Comparison of ENCODE assay signal across 8 mouse cellular contexts in the genomic region with DNA sequence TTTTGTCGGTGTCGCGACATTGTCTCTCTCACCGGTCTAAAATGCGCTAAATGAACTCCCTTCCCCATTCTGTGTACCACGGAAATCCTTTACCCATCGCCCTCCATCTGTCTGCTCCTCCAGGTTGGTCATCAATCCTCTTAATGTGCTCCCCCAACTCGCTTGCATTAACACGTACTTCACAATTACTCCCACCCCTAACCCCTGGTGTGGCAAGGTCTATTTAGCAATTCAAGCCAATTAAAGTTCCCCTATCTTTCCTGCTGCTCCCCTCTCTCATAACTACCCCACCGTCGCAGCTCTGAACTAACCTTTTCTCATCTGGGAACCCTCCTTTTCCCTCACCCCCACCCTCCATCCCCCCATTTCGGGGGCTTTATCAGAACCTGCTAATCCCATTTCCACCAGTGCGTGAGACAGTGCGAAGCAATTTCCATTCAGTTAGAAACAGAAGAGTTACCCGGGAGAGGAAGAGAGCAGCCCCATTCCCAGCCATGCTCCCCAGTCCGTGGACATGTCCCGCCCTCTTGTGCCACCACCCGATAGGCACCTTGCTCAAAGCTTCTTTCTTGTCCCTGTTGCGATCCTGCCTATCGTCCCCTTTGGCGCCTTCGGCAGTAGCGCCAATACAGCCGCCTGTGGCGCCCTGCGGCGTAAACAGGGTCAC. TPM values are rescaled to one million over a fixed set of nuclear protein-coding genes. Genes with fewer than 3 reads are reported as not detected.
A peak's percentile ranks its signal among the peaks of the same experiment; 100 is the strongest.
DNase-seq lines count a peak whose midpoint lies in the region; ATAC-seq and TF ChIP-seq lines count a peak whose summit lies in the region.

No protein-coding gene starts in this region.

- H3K4me1 ChIP-seq in embryonic facial prominence, embryonic 11.5 days (ENCODE audit: control insufficient read depth, insufficient read depth, low read length) = no peaks in the 10 kb centered on the region
- H3K4me1 ChIP-seq in hindbrain, embryonic 15.5 days (replicated peaks) = no peaks in the 10 kb centered on the region
- no peaks in the 10 kb centered on the region for H3K4me1 ChIP-seq in midbrain, embryonic 14.5 days (ENCODE audit: control insufficient read depth, insufficient read depth, low read length)

- peak overlapping the region; percentile 84 for H3K4me3 ChIP-seq in layer of hippocampus, adult 2 months
- peak overlapping the region; percentile 50 for H3K4me3 ChIP-seq in embryonic facial prominence, embryonic 11.5 days (ENCODE audit: low read depth, low read length)
- peak overlapping the region; percentile 52 for H3K4me3 ChIP-seq in hindbrain, embryonic 15.5 days
- peak overlapping the region; percentile 48 for H3K4me3 ChIP-seq in midbrain, embryonic 14.5 days (replicated peaks; ENCODE audit: low read depth, low read length)

- peak overlapping the region; percentile 61 for H3K9ac ChIP-seq in embryonic facial prominence, embryonic 11.5 days (replicated peaks; ENCODE audit: low read length)
- H3K9ac ChIP-seq in hindbrain, embryonic 15.5 days = peak overlapping the region; percentile 49
- peak overlapping the region; percentile 52 for H3K9ac ChIP-seq in midbrain, embryonic 14.5 days (replicated peaks; ENCODE audit: low read length)

- H3K27ac ChIP-seq in layer of hippocampus, adult 2 months = peak overlapping the region; percentile 82
- H3K27ac ChIP-seq in embryonic facial prominence, embryonic 11.5 days (replicated peaks; ENCODE audit: low read depth, low read length) = peak overlapping the region; percentile 59; the same call in 1 of the 2 replicates
- peak overlapping the region; percentile 85 for H3K27ac ChIP-seq in hindbrain, embryonic 15.5 days (replicated peaks)
- peak overlapping the region; percentile 85 for H3K27ac ChIP-seq in midbrain, embryonic 14.5 days (replicated peaks; ENCODE audit: low read depth, low read length)

- DNase-seq in layer of hippocampus, adult 2 months (ENCODE audit: low spot score in 2 of 2) = no peak
- DNase-seq in layer of hippocampus, adult 9-10 months (ENCODE audit: low spot score) = no peak
- no peak for DNase-seq in embryonic facial prominence, embryonic 11.5 days (ENCODE audit: low spot score)
- DNase-seq in midbrain, embryonic 14.5 days = no peak
- DNase-seq in urinary bladder, postnatal 4 days (ENCODE audit: low spot score in 2 of 2) = no peak
- DNase-seq in spleen, postnatal 10 days (ENCODE audit: low spot score in 2 of 2) = no peak
- DNase-seq in embryo, embryonic 10.5 days (ENCODE audit: low spot score) = no peak

- ATAC-seq in embryonic facial prominence, embryonic 11.5 days (replicated peaks; ENCODE audit: insufficient number of reproducible peaks, low FRiP score, low TSS enrichment, low read depth) = peak; percentile 79
- ATAC-seq in hindbrain, embryonic 15.5 days (ENCODE audit: low FRiP score, low read depth) = peak; percentile 89
- ATAC-seq in midbrain, embryonic 14.5 days (ENCODE audit: low FRiP score, low TSS enrichment) = peak; percentile 80

- 19% methylated on average over 27 of the region's 27 CpGs for WGBS in embryonic facial prominence, embryonic 11.5 days
- 23% methylated on average over 27 of the region's 27 CpGs for WGBS in hindbrain, embryonic 15.5 days
- WGBS in midbrain, embryonic 14.5 days = 17% methylated on average over 27 of the region's 27 CpGs

- no peaks in the 10 kb centered on the region for H3K27me3 ChIP-seq in embryonic facial prominence, embryonic 11.5 days (ENCODE audit: control insufficient read depth, insufficient read depth, low read length)
- no peaks in the 10 kb centered on the region for H3K27me3 ChIP-seq in hindbrain, embryonic 15.5 days
- H3K27me3 ChIP-seq in midbrain, embryonic 14.5 days (ENCODE audit: control insufficient read depth, insufficient read depth, low read length) = no peaks in the 10 kb centered on the region

- peak overlapping the region; percentile 41 for H3K4me2 ChIP-seq in embryonic facial prominence, embryonic 11.5 days (ENCODE audit: low read depth, low read length)
- peak overlapping the region; percentile 58 for H3K4me2 ChIP-seq in hindbrain, embryonic 15.5 days
- H3K4me2 ChIP-seq in midbrain, embryonic 14.5 days (ENCODE audit: low read length) = peak overlapping the region; percentile 59

- no peaks in the 10 kb centered on the region for H3K9me3 ChIP-seq in embryonic facial prominence, embryonic 11.5 days (replicated peaks; ENCODE audit: control insufficient read depth, low read length)
- H3K9me3 ChIP-seq in hindbrain, embryonic 15.5 days = no peaks in the 10 kb centered on the region
- no peaks in the 10 kb centered on the region for H3K9me3 ChIP-seq in midbrain, embryonic 14.5 days (ENCODE audit: control insufficient read depth, low read length)

- TF ChIP-seq CTCF in layer of hippocampus, adult 2 months (conservative IDR thresholded peaks at IDR 0.05) = no peak

- H3K36me3 ChIP-seq in embryonic facial prominence, embryonic 11.5 days (replicated peaks; ENCODE audit: control insufficient read depth, insufficient read depth, low read depth, low read length) = no peaks in the 10 kb centered on the region
- 0 out of 2 replicates have a peak, but pooled peaks cover 3% of the 10 kb centered on the region for H3K36me3 ChIP-seq in hindbrain, embryonic 15.5 days
- H3K36me3 ChIP-seq in midbrain, embryonic 14.5 days (ENCODE audit: control insufficient read depth, insufficient read depth, low read length) = no peaks in the 10 kb centered on the region

RNA-seq across cellular contexts. Expression of a gene that starts 0.5 kb away (rescaled TPM):
- 10 to 100 TPM; 18.9 to 20.5 TPM for total RNA-seq in layer of hippocampus, adult 2 months (2021)
- 18.5 and 18.9 TPM in 2 replicates for polyA plus RNA-seq in embryonic facial prominence, embryonic 11.5 days (2014; fragmentation: Nextera tagmentation; extraction: Ambion mirVana)
- polyA plus RNA-seq in hindbrain, embryonic 15.5 days (2015; fragmentation: Nextera tagmentation; extraction: Ambion mirVana) = 27.2 and 29.7 TPM in 2 replicates
- polyA plus RNA-seq in midbrain, embryonic 14.5 days (2014; fragmentation: Nextera tagmentation; extraction: Ambion mirVana) = 26.6 and 28.8 TPM in 2 replicates

RNA-seq across cellular contexts. Expression of a gene that starts 16.9 kb away (rescaled TPM):
- total RNA-seq in layer of hippocampus, adult 2 months (2021) = 10 to 100 TPM; 13.5 to 15.2 TPM
- 14.9 and 19.7 TPM in 2 replicates for polyA plus RNA-seq in embryonic facial prominence, embryonic 11.5 days (2014; fragmentation: Nextera tagmentation; extraction: Ambion mirVana)
- polyA plus RNA-seq in hindbrain, embryonic 15.5 days (2015; fragmentation: Nextera tagmentation; extraction: Ambion mirVana) = 21.5 and 22.6 TPM in 2 replicates
- polyA plus RNA-seq in midbrain, embryonic 14.5 days (2014; fragmentation: Nextera tagmentation; extraction: Ambion mirVana) = 27.1 and 29.4 TPM in 2 replicates

RNA-seq across cellular contexts. Expression of a gene that starts 24.5 kb away (rescaled TPM):
- total RNA-seq in layer of hippocampus, adult 2 months (2021) = 100 to 1,000 TPM; 227 to 242 TPM
- 502 and 510 TPM in 2 replicates for polyA plus RNA-seq in embryonic facial prominence, embryonic 11.5 days (2014; fragmentation: Nextera tagmentation; extraction: Ambion mirVana)
- polyA plus RNA-seq in hindbrain, embryonic 15.5 days (2015; fragmentation: Nextera tagmentation; extraction: Ambion mirVana) = 265 and 321 TPM in 2 replicates
- polyA plus RNA-seq in midbrain, embryonic 14.5 days (2014; fragmentation: Nextera tagmentation; extraction: Ambion mirVana) = 348 and 369 TPM in 2 replicates

RNA-seq across cellular contexts. Expression of a gene that starts 59.0 kb away (rescaled TPM):
- under 1 TPM in 1 of 2 experiments, not detected in 1; 0.26 TPM for total RNA-seq in layer of hippocampus, adult 2 months (2021)
- not detected in 2 replicates for polyA plus RNA-seq in embryonic facial prominence, embryonic 11.5 days (2014; fragmentation: Nextera tagmentation; extraction: Ambion mirVana)
- polyA plus RNA-seq in hindbrain, embryonic 15.5 days (2015; fragmentation: Nextera tagmentation; extraction: Ambion mirVana) = 0.14 and 0.22 TPM in 2 replicates
- 0.22 and 0.63 TPM in 2 replicates for polyA plus RNA-seq in midbrain, embryonic 14.5 days (2014; fragmentation: Nextera tagmentation; extraction: Ambion mirVana)
